ENCODE assay signal across 8 mouse cellular contexts in genomic region chr17:12791420-12791819, GRCm38 (mm10). TPM values are rescaled to one million over a fixed set of nuclear protein-coding genes. Genes with fewer than 3 reads are reported as not detected.
DNase-seq lines count a peak whose midpoint lies in the region; ATAC-seq and TF ChIP-seq lines count a peak whose summit lies in the region.

No protein-coding gene starts in this region.

- intact Hi-C loops in left cerebral cortex, postnatal 36 days (cut with DNase I): no loop called here

- peak; percentile 86 for ATAC-seq in inflammation-experienced regulatory T-cells, adult 6 months
- ATAC-seq in lung, postnatal 0 days: peak; percentile 23; the same call in 1 of the 2 replicates

- TF ChIP-seq EP300 in lung, postnatal 0 days (IDR thresholded peaks at IDR 0.05): peak; percentile 77

- 49% methylated on average over 4 of the region's 4 CpGs for WGBS in kidney, adult 2 months
- WGBS in lung, postnatal 0 days: 12% methylated on average over 4 of the region's 4 CpGs

- H3K9ac ChIP-seq in lung, postnatal 0 days (replicated peaks; ENCODE audit: low read depth): no peak overlapping the region

- peak overlapping the region; percentile 63; the same call in 1 of the 2 replicates for H3K27ac ChIP-seq in kidney, adult 2 months (ENCODE audit: insufficient read depth, low read depth, low read length)
- peak overlapping the region; percentile 74 for H3K27ac ChIP-seq in lung, postnatal 0 days (ENCODE audit: low read length)

- H3K4me3 ChIP-seq in kidney, adult 2 months (ENCODE audit: insufficient read depth, low read depth, low read length): no peak overlapping the region
- no peak overlapping the region for H3K4me3 ChIP-seq in lung, postnatal 0 days (ENCODE audit: low read depth, low read length)

- H3K9me3 ChIP-seq in lung, postnatal 0 days (ENCODE audit: low read length): no peaks in the 10 kb centered on the region

- DNase-seq in kidney, adult 2 months: peak; percentile 54
- no peak for DNase-seq in kidney, postnatal 4 days
- peak; percentile 37 for DNase-seq in gastrocnemius, adult 8-10 months (ENCODE audit: low spot score in 2 of 2)
- peak; percentile 80 for DNase-seq in lung, postnatal 0 days (ENCODE audit: low spot score)
- no peak for DNase-seq in left cerebral cortex, postnatal 36 days (ENCODE audit: low spot score in 2 of 2)
- DNase-seq in cerebellum, adult 11-12 months: no peak
- no peak for DNase-seq in right cerebral cortex, postnatal 25 days

- no peak for TF ChIP-seq POLR2A in kidney, adult 2 months (IDR thresholded peaks at IDR 0.05; ENCODE audit: low read depth, low read length)

- no peaks in the 10 kb centered on the region for H3K27me3 ChIP-seq in kidney, adult 2 months (replicated peaks; ENCODE audit: control insufficient read depth, insufficient read depth, low read length)
- H3K27me3 ChIP-seq in lung, postnatal 0 days (replicated peaks; ENCODE audit: insufficient read depth, low read length): no peaks in the 10 kb centered on the region

- peaks cover 25% of the 10 kb centered on the region for H3K4me1 ChIP-seq in kidney, adult 2 months (ENCODE audit: control insufficient read depth, insufficient read depth, low read length)
- peaks cover 30% of the 10 kb centered on the region for H3K4me1 ChIP-seq in lung, postnatal 0 days (ENCODE audit: insufficient read depth, low read depth, low read length)

- TF ChIP-seq CTCF in kidney, adult 2 months (conservative IDR thresholded peaks at IDR 0.05; ENCODE audit: insufficient read depth, insufficient read length, low read depth, low read length): no peak
- no peak for TF ChIP-seq CTCF in lung, postnatal 0 days (IDR thresholded peaks at IDR 0.05)

- H3K36me3 ChIP-seq in kidney, adult 2 months (ENCODE audit: control insufficient read depth, insufficient read depth, low read length): no peaks in the 10 kb centered on the region
- no peaks in the 10 kb centered on the region for H3K36me3 ChIP-seq in lung, postnatal 0 days (ENCODE audit: insufficient read depth, low read length)

- no peak overlapping the region for H3K4me2 ChIP-seq in lung, postnatal 0 days (replicated peaks; ENCODE audit: low read depth, low read length)

RNA-seq across cellular contexts. Expression of gene Igf2r, which starts 22.0 kb away (rescaled TPM):
- 24.8 and 27.0 TPM in 2 replicates for polyA plus RNA-seq in kidney, adult 2 months (2012; rRNA removed)
- 10 to 100 TPM; 41.4 to 54.3 (median 46.9) TPM for total RNA-seq in gastrocnemius, adult 8-10 months (2022)
- 10 to 100 TPM; 14.8 to 40.1 (median 36.0) TPM for polyA plus RNA-seq in inflammation-experienced regulatory T-cells, adult 6 months (2017; shearing (Covaris generic))
- polyA plus RNA-seq in lung, postnatal 0 days (2015; fragmentation: Nextera tagmentation; extraction: Ambion mirVana): 26.7 and 27.9 TPM in 2 replicates
- total RNA-seq in left cerebral cortex, postnatal 36 days (2021): 10 to 100 TPM; 27.0 to 27.7 TPM

Comparison
In these comparisons a context has a peak if more than half of its experiments do, and no peak if none do; other contexts are left out.
1. DNase-seq: peak in kidney, adult 2 months (single experiment), gastrocnemius, adult 8-10 months (2 of 2) and lung, postnatal 0 days (single experiment); none in kidney, postnatal 4 days (0 of 2), left cerebral cortex, postnatal 36 days (0 of 2), cerebellum, adult 11-12 months (single experiment) and right cerebral cortex, postnatal 25 days (single experiment).